Mouse (Mus musculus) MEL (cell line): ENCODE measurements around the gene 1700069L16Rik. TPM values are rescaled to one million over a fixed set of nuclear protein-coding genes. Genes with fewer than 3 reads are reported as not detected.

Source experiments
- DNase-seq: peaks from one replicate; pipeline ENCODE4 v3.0.0; 2011; ENCODE audit warnings: low read depth, low spot score
- H3K27ac ChIP-seq: 2 replicates; pipeline ENCODE4 v1.5.1; 2012; ENCODE audit warnings: low read depth, mild to moderate bottlenecking, control low read depth, low read length, moderate library complexity; ENCODE audit not compliant: control insufficient read depth
- H3K27me3 ChIP-seq, 2 experiments: fragments of 150-350 bp in 1 of 2; sonication (generic) in 1 of 2; 2 replicates each; pipeline ENCODE4 v1.6.1; 2012; ENCODE audit warnings: low read length in 2 of 2, mild to moderate bottlenecking in 2 of 2, improper control_type of control experiment in 1 of 2, moderate library complexity in 1 of 2; ENCODE audit not compliant: insufficient read depth in 2 of 2, control insufficient read depth in 1 of 2
- H3K36me3 ChIP-seq, 2 experiments: 2 replicates each; pipeline ENCODE4 v1.6.1; 2012 to 2014; ENCODE audit warnings: low read length in 2 of 2, improper control_type of control experiment in 1 of 2, inconsistent platforms in 1 of 2, mild to moderate bottlenecking in 1 of 2; ENCODE audit not compliant: insufficient read depth in 2 of 2, control insufficient read depth in 1 of 2
- H3K4me1 ChIP-seq, 2 experiments: fragments of 150-350 bp in 1 of 2; sonication (generic) in 1 of 2; 2 replicates each; pipeline ENCODE4 v1.6.1; 2012; ENCODE audit warnings: low read length in 2 of 2, improper control_type of control experiment in 1 of 2, mild to moderate bottlenecking in 1 of 2; ENCODE audit not compliant: insufficient read depth in 2 of 2, control insufficient read depth in 1 of 2
- H3K4me3 ChIP-seq, 2 experiments: fragments of 150-350 bp in 1 of 2; sonication (generic) in 1 of 2; 2 replicates each; pipeline ENCODE4 v1.5.1; 2012; ENCODE audit warnings: low read depth in 2 of 2, low read length in 2 of 2, mild to moderate bottlenecking in 2 of 2, moderate library complexity in 2 of 2, control low read depth in 1 of 2, improper control_type of control experiment in 1 of 2; ENCODE audit not compliant: control insufficient read depth in 1 of 2, insufficient read depth in 1 of 2
- H3K79me2 ChIP-seq: 2 replicates; pipeline ENCODE4 v1.6.1; 2012; ENCODE audit warnings: mild to moderate bottlenecking, low read length, moderate library complexity; ENCODE audit not compliant: control insufficient read depth, poor library complexity, insufficient read depth
- H3K9ac ChIP-seq: 2 replicates; pipeline ENCODE4 v1.6.1; 2012; ENCODE audit warnings: low read depth, mild to moderate bottlenecking, control low read depth, low read length, moderate library complexity; ENCODE audit not compliant: control insufficient read depth, poor library complexity, severe bottlenecking
- H3K9me3 ChIP-seq: fragments of 150-350 bp; sonication (generic); replicated peaks from 2 replicates; pipeline ENCODE4 v1.6.1; 2012; ENCODE audit warnings: mild to moderate bottlenecking, low read length, improper control_type of control experiment, moderate library complexity; ENCODE audit not compliant: insufficient read depth
- BHLHE40 ChIP-seq: IDR thresholded peaks from 2 replicates; pipeline ENCODE4 v1.6.1; 2012; ENCODE audit warnings: low read depth, mild to moderate bottlenecking, inconsistent platforms, low read length, improper control_type of control experiment, borderline replicate concordance
- CHD2 ChIP-seq: IDR thresholded peaks from 2 replicates; pipeline ENCODE4 v1.6.1; 2011; ENCODE audit warnings: low read length, improper control_type of control experiment
- CTCF ChIP-seq, 3 experiments: IDR thresholded peaks in 2 of 3; conservative IDR thresholded peaks in 1 of 3; 2 replicates each; pipeline ENCODE4 v1.5.1; 2011 to 2012; ENCODE audit warnings: low read length in 3 of 3, low read depth in 2 of 3, mild to moderate bottlenecking in 2 of 3, improper control_type of control experiment in 1 of 3, inconsistent platforms in 1 of 3, mixed read lengths in 1 of 3, moderate library complexity in 1 of 3; ENCODE audit not compliant: control insufficient read depth in 1 of 3, insufficient read depth in 1 of 3, poor library complexity in 1 of 3, severe bottlenecking in 1 of 3
- ELF1 ChIP-seq: IDR thresholded peaks from 2 replicates; pipeline ENCODE4 v1.6.1; 2014; ENCODE audit warnings: low read depth, mild to moderate bottlenecking, inconsistent platforms, low read length, improper control_type of control experiment, moderate library complexity
- EP300 ChIP-seq, 2 experiments: IDR thresholded peaks; 2 replicates each; pipeline ENCODE4 v1.6.1; 2011; ENCODE audit warnings: improper control_type of control experiment in 2 of 2, low read length in 2 of 2, low read depth in 1 of 2, mild to moderate bottlenecking in 1 of 2
- GABPA ChIP-seq: IDR thresholded peaks from 2 replicates; pipeline ENCODE4 v1.6.1; 2012; ENCODE audit warnings: low read depth, mild to moderate bottlenecking, inconsistent platforms, low read length, improper control_type of control experiment, moderate library complexity
- GATA1 ChIP-seq: IDR thresholded peaks from 2 replicates; pipeline ENCODE4 v1.6.1; 2011; ENCODE audit warnings: low read depth, low read length, improper control_type of control experiment
- JUND ChIP-seq: IDR thresholded peaks from 2 replicates; pipeline ENCODE4 v1.6.1; 2011; ENCODE audit warnings: low read depth, mild to moderate bottlenecking, improper control_type of control experiment, low read length
- KAT2A ChIP-seq: conservative IDR thresholded peaks from 2 replicates; pipeline ENCODE4 v1.6.1; 2012; ENCODE audit warnings: low read depth, low read length, improper control_type of control experiment, inconsistent platforms
- MAX ChIP-seq: IDR thresholded peaks from 2 replicates; pipeline ENCODE4 v1.6.1; 2011; ENCODE audit warnings: low read length, improper control_type of control experiment
- MEF2A ChIP-seq: IDR thresholded peaks from 2 replicates; pipeline ENCODE4 v1.6.1; 2014; ENCODE audit warnings: low read depth, mild to moderate bottlenecking, inconsistent platforms, low read length, improper control_type of control experiment; ENCODE audit not compliant: poor library complexity, insufficient replicate concordance, severe bottlenecking; ENCODE audit errors: extremely low read depth
- MXI1 ChIP-seq: IDR thresholded peaks from 2 replicates; pipeline ENCODE4 v1.6.1; 2011; ENCODE audit warnings: mild to moderate bottlenecking, low read depth, low read length, improper control_type of control experiment
- MYC ChIP-seq: IDR thresholded peaks from 2 replicates; pipeline ENCODE4 v1.6.1; 2011; ENCODE audit warnings: low read depth, mild to moderate bottlenecking, low read length, improper control_type of control experiment, moderate library complexity
- NELFE ChIP-seq: IDR thresholded peaks from 2 replicates; pipeline ENCODE4 v1.6.1; 2011; ENCODE audit warnings: low read depth, low read length, improper control_type of control experiment
- RCOR1 ChIP-seq: IDR thresholded peaks from 2 replicates; pipeline ENCODE4 v1.6.1; 2012; ENCODE audit warnings: low read depth, mild to moderate bottlenecking, inconsistent platforms, low read length, improper control_type of control experiment
- SMC3 ChIP-seq: IDR thresholded peaks from 2 replicates; pipeline ENCODE4 v1.6.1; 2011; ENCODE audit warnings: low read depth, low read length, improper control_type of control experiment
- TAL1 ChIP-seq: IDR thresholded peaks from 2 replicates; pipeline ENCODE4 v1.6.1; 2012; ENCODE audit warnings: mild to moderate bottlenecking, inconsistent platforms, low read length, moderate library complexity, mixed read lengths
- TCF12 ChIP-seq: IDR thresholded peaks from 2 replicates; pipeline ENCODE4 v1.6.1; 2014; ENCODE audit warnings: low read depth, mild to moderate bottlenecking, inconsistent platforms, low read length, improper control_type of control experiment, moderate library complexity
- polyA plus RNA-seq, 2 experiments: library from polyadenylated mRNA; stranded (reverse) in 1 of 2; unstranded in 1 of 2; fragments of >175 nt in 1 of 2; fragments of >200 nt in 1 of 2; gene quantifications; 2 replicates each; pipeline versions ENCODE4 v1.2.1 to v1.2.4; 2012; ENCODE audit warnings: low replicate concordance in 2 of 2, low read depth in 1 of 2; ENCODE audit not compliant: insufficient read length in 2 of 2, insufficient read depth in 1 of 2, missing spikeins in 1 of 2
- total RNA-seq: library from RNA; depleted of rRNA; stranded (reverse); fragments of 300-350 nt; gene quantifications from 2 replicates; pipeline ENCODE4 v1.2.3, GENCODE M21; 2012

The 1700069L16Rik gene
- total and polyA plus RNA-seq, 3 experiments: not detected

DNA sequence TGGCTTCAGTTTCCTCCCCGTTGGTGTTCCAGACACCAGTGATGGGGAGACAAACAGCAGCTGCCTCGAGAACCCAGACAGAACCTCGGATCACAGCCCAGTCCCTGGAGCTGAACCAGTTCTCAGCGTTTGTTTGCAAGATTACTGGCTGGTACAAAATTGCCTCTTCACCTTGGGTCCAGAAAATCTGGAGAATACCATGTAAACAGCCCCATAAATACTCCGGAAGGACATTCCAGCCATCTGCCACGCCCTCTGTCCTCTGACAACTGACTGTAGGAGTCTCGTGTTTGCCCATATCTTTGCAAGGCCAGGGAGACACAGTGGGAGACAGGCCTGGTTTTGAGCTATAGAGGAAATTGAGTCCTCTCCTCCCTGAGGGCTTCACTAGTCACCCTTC, 49.7 kb downstream of the 1700069L16Rik start:
- Histone ChIP-seq H3K4me1 (no peaks in the 10 kb centered on the region), H3K9me3 (no peaks in the 10 kb centered on the region), H3K4me3 (no peak overlapping the region), H3K27ac (no peak overlapping the region), H3K36me3 (no peaks in the 10 kb centered on the region), H3K27me3 (no peaks in the 10 kb centered on the region), H3K79me2 (no peaks in the 10 kb centered on the region), H3K9ac (no peak overlapping the region)
- TF ChIP-seq EP300 (IDR thresholded peaks at IDR 0.05; ENCODE audit: low read depth in 1 of 2, low read length in 2 of 2): no peak
- TF ChIP-seq SMC3: no peak
- no peak for TF ChIP-seq MAX
- TF ChIP-seq MEF2A: no peak
- DNase-seq: no peak

DNA sequence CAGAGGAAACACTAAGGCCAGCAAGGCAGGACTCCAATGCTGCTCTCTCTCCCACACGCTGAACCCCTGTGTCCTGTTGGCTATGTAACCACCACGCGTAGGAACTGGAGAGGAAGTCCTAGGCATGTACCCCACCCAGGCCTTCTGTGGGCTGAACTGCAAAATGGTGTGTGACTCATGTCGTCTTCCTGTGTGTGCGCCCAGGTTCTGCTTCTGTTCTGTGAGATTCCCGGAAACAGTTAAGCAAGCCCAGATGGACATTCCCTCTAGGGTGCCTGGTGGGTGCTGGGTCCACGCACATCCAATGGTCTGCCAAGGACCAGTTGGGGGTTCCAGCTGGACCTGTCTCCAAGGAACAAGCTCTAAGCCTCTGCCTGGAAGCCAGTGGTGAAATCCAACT, 52.1 kb downstream of the 1700069L16Rik start:
- no peak overlapping the region for H3K27ac ChIP-seq

DNA sequence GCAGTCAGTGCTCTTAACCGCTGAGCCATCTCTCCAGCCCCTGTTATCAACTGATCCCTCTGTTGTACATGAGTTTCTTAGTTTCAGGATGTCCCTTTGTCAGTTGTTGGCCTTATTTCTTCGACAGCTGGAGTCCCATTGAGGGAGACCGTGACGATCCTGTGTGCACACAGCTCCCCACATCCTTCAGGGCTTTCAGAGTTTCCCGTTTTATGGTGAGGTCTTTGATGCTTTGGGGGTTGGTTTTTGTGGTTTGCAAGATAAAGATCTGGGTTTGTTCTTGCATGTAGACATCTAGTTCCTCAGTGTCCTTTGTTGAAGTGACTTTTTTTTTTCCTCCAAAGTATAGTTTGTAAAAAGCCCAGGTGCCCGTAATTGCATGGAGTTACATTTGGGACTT, 54.0 kb downstream of the 1700069L16Rik start:
- Histone ChIP-seq H3K9ac (no peak overlapping the region), H3K27me3 (no peaks in the 10 kb centered on the region), H3K79me2 (no peaks in the 10 kb centered on the region), H3K36me3 (no peaks in the 10 kb centered on the region), H3K4me3 (no peak overlapping the region), H3K9me3 (no peaks in the 10 kb centered on the region), H3K27ac (no peak overlapping the region), H3K4me1 (no peaks in the 10 kb centered on the region)
- DNase-seq: no peak
- TF ChIP-seq TAL1: no peak
- TF ChIP-seq GATA1: no peak
- no peak for TF ChIP-seq MYC
- no peak for TF ChIP-seq CTCF (IDR thresholded peaks at IDR 0.05 in 2 of 3, conservative IDR thresholded peaks at IDR 0.05 in 1 of 3; ENCODE audit: control insufficient read depth in 1 of 3, insufficient read depth in 1 of 3, low read depth in 2 of 3, low read length in 3 of 3, poor library complexity in 1 of 3, severe bottlenecking in 1 of 3)
- no peak for TF ChIP-seq NELFE
- TF ChIP-seq RCOR1: no peak
- TF ChIP-seq KAT2A: no peak
- TF ChIP-seq GABPA: no peak
- TF ChIP-seq JUND: no peak
- TF ChIP-seq ELF1: no peak
- no peak for TF ChIP-seq CHD2
- no peak for TF ChIP-seq MXI1
- no peak for TF ChIP-seq TCF12
- TF ChIP-seq, all 39 proteins: peak for 0

More for the DNA sequence above, 52.1 kb downstream of the 1700069L16Rik start:
- no peak overlapping the region for H3K9ac ChIP-seq
- H3K27me3 ChIP-seq: no peaks in the 10 kb centered on the region
- H3K9me3 ChIP-seq: no peaks in the 10 kb centered on the region
- H3K79me2 ChIP-seq: no peaks in the 10 kb centered on the region
- TF ChIP-seq BHLHE40: no peak
- no peaks in the 10 kb centered on the region for H3K36me3 ChIP-seq
- no peaks in the 10 kb centered on the region for H3K4me1 ChIP-seq
- no peak overlapping the region for H3K4me3 ChIP-seq
- no peak for DNase-seq
